Mouse (Mus musculus) liver, adult 2 months (tissue): ENCODE measurements around the gene Olfr203.

ENCODE experiments used
- CTCF ChIP-seq: fragments of 200-500 bp; IDR thresholded peaks from 2 replicates; pipeline ENCODE4 v1.5.1; 2011; ENCODE audit warnings: low read depth, low read length, control low read depth
- POLR2A ChIP-seq: fragments of 200-500 bp; IDR thresholded peaks from 2 replicates; pipeline ENCODE4 v1.6.1; 2011; ENCODE audit warnings: low read length, control low read depth; ENCODE audit not compliant: insufficient read depth; ENCODE audit errors: extremely low read depth

- TF ChIP-seq POLR2A (no peak), CTCF (no peak)
These were observed 32.4 kb downstream of the Olfr203 start, which contains the start of gene Olfr205 for GRCm38 (mm10) chr16:59331038-59331437.
